Mouse (Mus musculus): ENCODE measurements around the gene Gm49661. TPM values are rescaled to one million over a fixed set of nuclear protein-coding genes. Genes with fewer than 3 reads are reported as not detected.
A peak's percentile ranks its signal among the peaks of the same experiment; 100 is the strongest.

Gm49661 gene
- not detected in 2 replicates for polyA plus RNA-seq (2015; fragmentation: Nextera tagmentation; extraction: Ambion mirVana)

DNA sequence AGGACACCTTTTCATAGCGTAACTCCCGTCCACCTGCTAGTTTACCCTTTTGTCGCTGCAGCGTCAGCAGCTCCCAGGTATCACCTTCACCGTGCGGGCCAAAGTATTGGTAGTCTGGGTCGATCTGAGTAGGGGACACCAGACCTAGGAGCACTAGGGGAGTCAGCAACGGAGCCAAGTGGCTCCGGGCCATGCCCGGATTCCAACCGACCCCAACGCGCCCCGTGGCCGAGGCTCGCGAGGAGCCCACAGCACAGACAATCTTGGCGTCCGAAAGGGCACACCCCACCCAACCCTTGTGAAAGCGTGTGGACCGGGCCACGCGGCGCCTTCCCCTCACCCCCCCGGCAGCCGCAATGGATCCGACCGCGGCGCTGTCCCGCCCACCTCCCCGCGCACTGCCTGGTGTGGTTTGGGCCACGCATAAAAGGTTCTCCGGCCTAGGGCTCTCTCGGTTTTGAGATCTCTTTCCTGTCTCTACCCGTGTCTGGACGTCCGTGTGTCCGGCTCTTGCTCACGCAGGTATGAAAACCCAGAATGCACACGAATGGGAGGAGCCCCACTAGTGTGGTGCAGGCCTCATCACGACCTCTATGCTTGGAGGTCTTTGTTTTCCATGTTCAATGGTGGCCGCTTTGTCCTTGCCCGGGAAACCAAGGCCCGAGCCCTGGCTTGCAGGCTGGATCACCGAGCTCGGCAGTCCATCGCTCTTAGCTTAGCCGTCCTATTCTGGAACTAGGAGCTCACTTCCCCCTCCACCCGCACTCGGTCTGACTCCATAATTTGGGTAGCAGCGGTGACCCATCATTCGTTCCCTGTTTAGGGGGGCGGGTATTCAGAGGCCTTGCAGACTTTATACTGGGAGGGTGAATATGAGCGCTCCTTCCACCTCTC, at the start of gene Gm49661, which contains the start of the genes Prdx2 and Rnaseh2a:
Gene Gm49661 (minus strand): TSS at position 193 of the 894 bp plus-strand sequence.
Gene Prdx2 (plus strand): TSS at position 347 of the 894 bp plus-strand sequence.
Gene Rnaseh2a (minus strand): TSS at position 527 of the 894 bp plus-strand sequence.
- Histone ChIP-seq H3K27ac (peak within 1 kb of the TSS; percentile 89), H3K36me3 (peaks cover 35% of the 10 kb centered on the region), H3K27me3 (no peaks in the 10 kb centered on the region), H3K9ac (peak within 1 kb of the TSS; percentile 83), H3K9me3 (no peaks in the 10 kb centered on the region), H3K4me1 (peaks cover 41% of the 10 kb centered on the region), H3K4me2 (peak within 1 kb of the TSS; percentile 77), H3K4me3 (peak within 1 kb of the TSS; percentile 67)
- under 1% methylated on average over 56 of the region's 56 CpGs for WGBS
- ATAC-seq (ENCODE audit: borderline replicate concordance, extremely low read depth, low FRiP score, low TSS enrichment) = peak; percentile 65

DNA sequence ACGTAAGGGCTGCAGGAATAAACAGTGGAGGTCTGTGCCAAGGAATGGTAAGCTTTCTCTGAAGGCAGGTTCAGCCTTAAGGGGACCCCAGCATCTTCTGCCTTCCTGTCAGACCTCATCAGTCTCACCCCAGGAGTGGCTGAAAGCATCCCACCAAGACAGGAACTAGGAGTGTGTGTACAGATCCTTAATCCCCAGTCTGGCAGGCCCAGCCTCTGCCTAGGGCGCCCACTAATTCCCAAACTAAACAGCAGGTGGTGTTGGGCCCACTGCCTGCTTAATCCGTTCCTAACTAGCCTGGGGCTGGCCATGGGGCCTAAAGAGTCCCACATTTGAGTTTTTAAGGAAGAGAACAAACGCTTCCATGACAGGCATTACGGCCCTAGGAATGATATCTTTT, 48.0 kb upstream of the Gm49661 start:
- Histone ChIP-seq H3K4me2 (no peak overlapping the region), H3K4me1 (peaks cover 5% of the 10 kb centered on the region), H3K27me3 (peaks cover 27% of the 10 kb centered on the region), H3K27ac (no peak overlapping the region), H3K9me3 (no peaks in the 10 kb centered on the region), H3K36me3 (peaks cover 45% of the 10 kb centered on the region), H3K9ac (no peak overlapping the region), H3K4me3 (no peak overlapping the region)
- WGBS = 45% methylated on average over 5 of the region's 5 CpGs
- no peak for ATAC-seq (ENCODE audit: borderline replicate concordance, extremely low read depth, low FRiP score, low TSS enrichment)

DNA sequence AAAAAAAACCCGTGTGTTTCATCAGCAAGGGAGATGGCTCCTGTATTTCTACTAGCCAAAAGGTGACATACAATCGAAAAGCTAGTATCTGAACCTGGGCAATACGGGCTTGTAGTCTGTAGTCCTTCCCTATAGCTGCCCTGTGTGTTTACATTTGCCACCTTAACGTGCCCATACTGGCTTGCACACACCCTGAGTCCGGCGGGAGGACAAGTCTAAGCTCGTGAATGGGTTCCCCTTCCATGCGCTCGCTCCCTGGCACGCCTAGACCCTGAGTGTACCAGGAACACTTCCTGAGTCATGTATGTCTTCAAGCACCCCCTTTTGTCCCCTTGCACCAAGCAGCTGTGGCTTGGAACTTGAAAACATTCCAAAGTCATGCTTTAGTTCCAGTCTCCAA, 47.5 kb upstream of the Gm49661 start:
- peaks cover 29% of the 10 kb centered on the region for H3K27me3 ChIP-seq
- H3K9me3 ChIP-seq = no peaks in the 10 kb centered on the region
- H3K4me2 ChIP-seq = no peak overlapping the region
- no peak for ATAC-seq (ENCODE audit: borderline replicate concordance, extremely low read depth, low FRiP score, low TSS enrichment)
- no peak overlapping the region for H3K9ac ChIP-seq
- peaks cover 40% of the 10 kb centered on the region for H3K36me3 ChIP-seq
- peaks cover 5% of the 10 kb centered on the region for H3K4me1 ChIP-seq
- H3K4me3 ChIP-seq = no peak overlapping the region
- no peak overlapping the region for H3K27ac ChIP-seq
- 60% methylated on average over 10 of the region's 10 CpGs for WGBS

DNA sequence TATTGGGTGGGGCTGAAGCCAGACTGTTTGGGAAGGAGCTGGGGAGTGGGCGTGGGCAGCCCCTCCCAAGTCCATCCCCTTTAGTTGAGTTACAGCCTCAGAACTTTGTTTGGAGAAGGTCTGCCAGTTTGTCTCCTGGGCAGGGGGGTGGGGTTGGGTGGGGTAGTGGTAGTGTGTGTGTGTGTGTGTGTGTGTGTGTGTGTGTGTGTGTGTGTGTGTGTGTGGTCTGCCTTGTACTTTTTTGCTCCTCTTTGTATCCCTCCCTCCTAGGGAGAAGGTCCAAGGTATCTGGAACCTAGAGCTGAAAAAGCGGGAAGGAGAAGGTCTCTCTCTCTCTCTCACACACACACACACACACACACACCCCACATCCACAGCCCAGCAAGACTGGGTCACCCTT, 45.2 kb upstream of the Gm49661 start, which contains the start of gene Best2:
Gene Best2 (minus strand): TSS at position 101 of the 400 bp plus-strand sequence.
- peaks cover 46% of the 10 kb centered on the region for H3K27me3 ChIP-seq

DNA sequence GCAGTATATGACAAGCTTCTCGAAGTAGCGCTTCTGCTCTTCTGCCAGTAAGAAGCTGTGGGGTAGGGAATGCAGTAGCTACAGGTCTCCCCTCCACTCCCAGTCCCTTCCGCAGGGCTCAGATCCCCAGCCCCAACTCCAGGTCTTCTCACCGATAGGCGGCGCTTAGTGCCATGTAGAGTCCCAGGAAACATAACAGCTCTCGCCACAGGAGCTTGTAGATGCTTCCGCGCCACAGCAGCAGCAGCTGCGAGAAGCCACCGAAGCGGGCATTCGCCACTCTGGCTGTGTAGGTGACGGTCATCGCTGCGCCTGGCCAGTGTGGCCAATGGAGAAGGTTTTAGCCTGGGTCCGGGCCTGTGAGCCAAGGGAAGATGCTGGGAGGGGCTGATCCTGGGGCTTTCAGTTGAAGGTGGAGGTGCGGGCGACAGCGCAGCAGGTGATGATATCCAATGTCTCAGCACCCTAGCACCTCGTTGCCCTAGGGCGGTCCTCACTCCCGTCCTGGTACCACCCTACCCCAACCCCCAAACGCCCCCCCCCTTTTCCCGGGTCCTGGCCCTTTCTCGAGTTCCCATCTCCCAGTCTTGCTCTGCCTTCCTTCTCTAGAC, 44.1 kb upstream of the Gm49661 start:
- Histone ChIP-seq H3K9me3 (no peaks in the 10 kb centered on the region), H3K4me1 (peaks cover 5% of the 10 kb centered on the region), H3K4me3 (peak overlapping the region; percentile 27), H3K27ac (no peak overlapping the region), H3K9ac (peak overlapping the region; percentile 20; the same call in 1 of the 2 replicates), H3K36me3 (peaks cover 11% of the 10 kb centered on the region), H3K27me3 (peaks cover 57% of the 10 kb centered on the region), H3K4me2 (peak overlapping the region; percentile 57)
- WGBS = 3% methylated on average over 25 of the region's 26 CpGs
- peak; percentile 53; the same call in 1 of the 2 replicates for ATAC-seq (ENCODE audit: borderline replicate concordance, extremely low read depth, low FRiP score, low TSS enrichment)

More for the DNA sequence above, 45.2 kb upstream of the Gm49661 start, which contains the start of gene Best2:
- H3K4me2 ChIP-seq = peak within 1 kb of the TSS; percentile 57
- WGBS = 38% methylated on average over 1 of the region's 2 CpGs
- peak within 1 kb of the TSS; percentile 20; the same call in 1 of the 2 replicates for H3K9ac ChIP-seq
- H3K36me3 ChIP-seq = peaks cover 21% of the 10 kb centered on the region
- no peak within 1 kb of the TSS for H3K27ac ChIP-seq
- peaks cover 5% of the 10 kb centered on the region for H3K4me1 ChIP-seq
- ATAC-seq (ENCODE audit: borderline replicate concordance, extremely low read depth, low FRiP score, low TSS enrichment) = no peak
- H3K9me3 ChIP-seq = no peaks in the 10 kb centered on the region
- H3K4me3 ChIP-seq = peak within 1 kb of the TSS; percentile 27

DNA sequence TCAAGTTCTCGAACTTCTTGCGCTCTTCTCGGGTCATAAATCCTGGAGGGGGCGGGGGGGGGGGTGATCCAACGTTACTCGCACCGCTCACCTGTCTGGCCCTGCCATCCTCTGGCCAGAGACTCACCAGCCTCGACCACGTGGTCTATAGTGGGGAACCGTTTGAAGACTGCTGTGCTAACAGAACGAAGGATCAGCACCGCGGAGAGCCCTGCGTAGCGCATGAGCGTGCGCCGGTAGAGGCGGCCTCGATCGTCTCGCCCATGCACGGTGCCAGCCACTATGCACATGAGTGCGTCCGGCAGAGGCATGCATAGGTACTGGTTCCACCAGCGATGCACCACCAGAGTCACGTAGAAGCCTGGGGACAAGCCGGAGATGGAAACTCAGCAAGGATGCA, 42.0 kb upstream of the Gm49661 start:
- H3K4me1 ChIP-seq = peaks cover 5% of the 10 kb centered on the region
- no peak overlapping the region for H3K4me3 ChIP-seq
- ATAC-seq (ENCODE audit: borderline replicate concordance, extremely low read depth, low FRiP score, low TSS enrichment) = no peak
- H3K9me3 ChIP-seq = no peaks in the 10 kb centered on the region
- no peak overlapping the region for H3K27ac ChIP-seq
- H3K4me2 ChIP-seq = no peak overlapping the region
- no peak overlapping the region for H3K9ac ChIP-seq
- peaks cover 69% of the 10 kb centered on the region for H3K27me3 ChIP-seq
- no peaks in the 10 kb centered on the region for H3K36me3 ChIP-seq
- whole genome bisulfite sequencing = 11% methylated on average over 28 of the region's 28 CpGs

DNA sequence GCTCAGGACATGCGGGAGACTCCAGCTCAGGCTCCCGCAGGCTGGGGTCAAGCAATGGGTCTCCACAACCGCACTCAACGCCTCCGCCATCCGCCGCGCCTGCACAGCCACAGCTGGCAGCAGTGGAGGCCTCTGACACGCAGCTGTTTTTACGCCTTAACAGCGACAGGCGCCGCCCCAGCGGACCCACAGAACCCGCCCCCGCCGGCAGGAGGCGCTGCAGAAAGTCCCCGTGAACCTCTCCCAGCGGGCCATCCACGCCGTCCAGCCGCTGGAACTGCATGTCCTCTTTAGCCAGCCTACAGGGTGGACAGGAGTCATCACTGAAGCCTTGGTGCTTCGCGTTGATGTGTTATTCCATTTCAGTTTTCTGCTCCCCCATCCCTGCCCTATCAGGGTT, 38.5 kb upstream of the Gm49661 start:
- Histone ChIP-seq H3K4me1 (no peaks in the 10 kb centered on the region), H3K9ac (no peak overlapping the region), H3K36me3 (no peaks in the 10 kb centered on the region), H3K27ac (no peak overlapping the region), H3K4me3 (no peak overlapping the region), H3K27me3 (peaks cover 46% of the 10 kb centered on the region), H3K9me3 (no peaks in the 10 kb centered on the region), H3K4me2 (no peak overlapping the region)
- no peak for ATAC-seq (ENCODE audit: borderline replicate concordance, extremely low read depth, low FRiP score, low TSS enrichment)
- 9% methylated on average over 25 of the region's 25 CpGs for WGBS

DNA sequence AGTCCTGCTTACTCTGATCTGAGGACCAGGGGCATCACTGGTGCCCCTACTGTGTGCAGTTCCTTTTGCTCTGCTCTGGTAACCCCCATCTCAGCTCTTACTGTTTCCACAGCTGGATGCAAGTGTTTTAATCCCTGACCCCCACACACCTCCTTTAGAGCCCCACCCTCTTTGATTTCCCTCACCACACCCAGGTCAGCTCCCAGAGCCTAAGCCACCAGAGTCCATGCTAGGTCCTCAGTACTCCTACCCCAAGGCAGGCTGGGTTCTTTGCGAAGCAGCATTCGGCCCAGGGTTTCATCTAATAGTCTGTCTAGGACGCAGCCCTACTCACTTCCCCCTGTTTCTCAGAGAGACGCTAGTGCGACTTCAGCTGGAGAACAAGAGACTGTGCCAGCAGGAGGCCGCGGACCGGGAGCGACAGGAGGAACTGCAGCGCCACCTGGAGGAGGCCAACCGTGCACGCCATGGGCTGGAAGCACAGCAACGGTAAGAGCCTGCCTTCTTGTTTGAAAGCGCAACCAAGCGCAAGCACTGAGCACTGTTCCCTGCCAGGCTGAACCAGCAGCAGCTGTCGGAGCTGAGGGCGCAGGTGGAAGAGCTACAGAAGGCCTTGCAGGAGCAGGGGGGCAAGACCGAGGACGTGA, 28.5 kb upstream of the Gm49661 start:
- Histone ChIP-seq H3K36me3 (no peaks in the 10 kb centered on the region), H3K9ac (no peak overlapping the region), H3K27me3 (0 out of 2 replicates have a peak, but pooled peaks cover 7% of the 10 kb centered on the region), H3K27ac (no peak overlapping the region), H3K4me3 (no peak overlapping the region), H3K4me1 (peaks cover 3% of the 10 kb centered on the region), H3K9me3 (no peaks in the 10 kb centered on the region), H3K4me2 (no peak overlapping the region)
- WGBS = 8% methylated on average over 19 of the region's 19 CpGs
- ATAC-seq (ENCODE audit: borderline replicate concordance, extremely low read depth, low FRiP score, low TSS enrichment) = peak; percentile 68

DNA sequence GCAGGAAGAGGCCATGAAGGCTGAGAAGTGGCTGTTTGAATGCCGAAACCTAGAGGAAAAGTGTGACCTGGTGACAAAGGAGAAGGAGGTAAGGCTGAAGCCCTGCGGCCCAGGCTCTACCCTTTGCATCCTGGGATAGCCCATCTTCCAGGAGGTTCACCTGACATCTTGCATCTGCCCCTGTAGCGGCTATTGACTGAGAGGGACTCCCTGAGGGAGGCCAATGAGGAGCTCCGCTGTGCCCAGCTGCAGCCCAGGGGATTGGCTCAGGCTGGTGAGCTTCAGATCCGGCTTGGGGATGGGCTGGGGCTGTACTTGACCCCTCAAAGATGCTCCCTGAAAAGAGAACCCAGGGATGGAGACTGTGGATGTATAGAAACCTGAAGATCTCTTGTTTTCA, 27.7 kb upstream of the Gm49661 start:
- Histone ChIP-seq H3K4me2 (no peak overlapping the region), H3K36me3 (no peaks in the 10 kb centered on the region), H3K27me3 (0 out of 2 replicates have a peak, but pooled peaks cover 7% of the 10 kb centered on the region), H3K4me3 (no peak overlapping the region), H3K27ac (no peak overlapping the region), H3K9me3 (no peaks in the 10 kb centered on the region), H3K9ac (no peak overlapping the region), H3K4me1 (peaks cover 3% of the 10 kb centered on the region)
- no peak for ATAC-seq (ENCODE audit: borderline replicate concordance, extremely low read depth, low FRiP score, low TSS enrichment)
- WGBS = 80% methylated on average over 5 of the region's 5 CpGs

DNA sequence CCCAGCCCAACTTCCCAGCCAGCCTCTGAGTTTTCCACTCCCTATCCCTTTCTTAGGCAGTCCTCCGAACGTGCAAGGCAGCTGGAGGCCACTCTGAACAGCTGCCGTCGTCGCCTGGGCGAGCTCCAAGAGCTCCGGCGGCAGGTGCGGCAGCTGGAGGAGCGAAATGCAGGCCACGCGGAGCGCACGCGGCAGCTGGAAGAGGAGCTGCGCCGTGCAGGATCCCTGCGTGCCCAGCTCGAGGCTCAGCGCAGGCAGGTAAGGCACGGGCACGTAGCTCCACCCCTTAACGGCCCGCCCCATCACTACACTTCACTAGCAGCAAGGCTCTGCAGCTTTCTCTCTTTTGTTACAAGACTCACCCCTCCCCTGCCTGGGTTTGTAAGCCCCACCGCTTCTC, 26.4 kb upstream of the Gm49661 start:
- H3K4me2 ChIP-seq = no peak overlapping the region
- no peak overlapping the region for H3K27ac ChIP-seq
- H3K4me3 ChIP-seq = no peak overlapping the region
- no peaks in the 10 kb centered on the region for H3K9me3 ChIP-seq
- H3K27me3 ChIP-seq = 0 out of 2 replicates have a peak, but pooled peaks cover 7% of the 10 kb centered on the region
- peaks cover 11% of the 10 kb centered on the region for H3K4me1 ChIP-seq
- H3K9ac ChIP-seq = no peak overlapping the region
- no peak for ATAC-seq (ENCODE audit: borderline replicate concordance, extremely low read depth, low FRiP score, low TSS enrichment)
- 32% methylated on average over 25 of the region's 25 CpGs for WGBS
- no peaks in the 10 kb centered on the region for H3K36me3 ChIP-seq

DNA sequence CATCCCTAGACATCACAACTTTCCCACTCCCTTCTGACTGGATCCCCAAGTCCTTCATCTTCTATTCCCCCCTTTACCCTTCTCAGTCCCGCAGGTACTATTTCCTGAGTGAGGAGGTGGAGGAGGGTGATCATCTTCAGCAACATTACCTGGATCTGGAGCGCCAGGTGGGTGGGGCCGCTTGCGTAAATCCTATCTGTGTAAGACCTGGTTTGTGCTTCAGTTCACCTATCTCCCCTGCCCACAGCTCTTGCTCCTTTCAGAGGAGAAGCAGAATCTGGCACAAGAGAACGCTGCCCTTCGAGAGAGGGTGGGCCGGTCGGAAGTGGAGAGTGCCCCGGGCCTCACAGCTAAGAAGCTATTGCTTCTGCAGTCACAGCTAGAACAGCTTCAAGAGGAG, 25.1 kb upstream of the Gm49661 start:
- WGBS = 89% methylated on average over 9 of the region's 9 CpGs
- H3K9ac ChIP-seq = no peak overlapping the region
- H3K4me3 ChIP-seq = no peak overlapping the region
- peaks cover 15% of the 10 kb centered on the region for H3K4me1 ChIP-seq
- no peak overlapping the region for H3K27ac ChIP-seq
- no peaks in the 10 kb centered on the region for H3K36me3 ChIP-seq
- H3K9me3 ChIP-seq = no peaks in the 10 kb centered on the region
- H3K4me2 ChIP-seq = no peak overlapping the region
- H3K27me3 ChIP-seq = 0 out of 2 replicates have a peak, but pooled peaks cover 7% of the 10 kb centered on the region
- ATAC-seq (ENCODE audit: borderline replicate concordance, extremely low read depth, low FRiP score, low TSS enrichment) = no peak

Measured in lung, embryonic 15.5 days (tissue).